Mouse (Mus musculus) heart, embryonic 15.5 days (tissue): ENCODE measurements around the gene Ogt. TPM values are rescaled to one million over a fixed set of nuclear protein-coding genes. Genes with fewer than 3 reads are reported as not detected.

ENCODE experiments used
- polyA plus RNA-seq: library from polyadenylated mRNA; unstranded; fragments of >200 nt; fragmentation: Nextera tagmentation; extraction: Ambion mirVana; gene quantifications from 2 replicates; pipeline ENCODE4 v1.2.1, GENCODE M21; 2015

Ogt gene
- polyA plus RNA-seq, 1 experiment from 2014 or later, result 91.0 TPM

Other genes starting within 250 kb of the Ogt start
- 22.1 and 24.6 TPM in 2 replicates for gene Zmym3, start 219.2 kb upstream of the Ogt start, polyA plus RNA-seq
- 209 and 253 TPM in 2 replicates for gene Nono, start 210.7 kb upstream of the Ogt start, polyA plus RNA-seq
- 77.1 and 88.5 TPM in 2 replicates for gene Itgb1bp2, start 191.0 kb upstream of the Ogt start, polyA plus RNA-seq
- 6.3 and 7.8 TPM in 2 replicates for gene Taf1, start 107.3 kb upstream of the Ogt start, polyA plus RNA-seq
- 0.11 and 0.30 TPM in 2 replicates for gene Cxcr3, start 94.2 kb downstream of the Ogt start, polyA plus RNA-seq
- 0.09 and 0.66 TPM in 2 replicates for gene Gm4779, start 154.4 kb downstream of the Ogt start, polyA plus RNA-seq
- gene 8030474K03Rik, start 154.6 kb downstream of the Ogt start, polyA plus RNA-seq, result 0.34 and 0.50 TPM in 2 replicates
- 6.7 and 10.4 TPM in 2 replicates for gene Nhsl2, start 209.3 kb downstream of the Ogt start, polyA plus RNA-seq